Mouse (Mus musculus) right cerebral cortex, postnatal 14 days (tissue): ENCODE results near the gene Dusp3.

Experiments
- DNase-seq: peaks from one replicate; pipeline ENCODE4 v3.0.0; 2022

Gene Dusp3

GRCm38 (mm10) chr11:101986913-101987312 is at the start of gene Dusp3:
TSS of gene Dusp3 (minus strand) at chr11:101987013.
- no peak for DNase-seq

GRCm38 (mm10) chr11:102036336-102036735 is 49.5 kb upstream of the Dusp3 start:
- no peak for DNase-seq

- no peak for DNase-seq
These were observed 48.7 kb upstream of the Dusp3 start for GRCm38 (mm10) chr11:102035456-102035960.

- DNase-seq: no peak
These were observed 48.1 kb upstream of the Dusp3 start for GRCm38 (mm10) chr11:102034887-102035286.

GRCm38 (mm10) chr11:102033055-102033591 is 46.3 kb upstream of the Dusp3 start:
- DNase-seq: no peak

- peak; percentile 38 for DNase-seq
These were observed 44.3 kb upstream of the Dusp3 start for GRCm38 (mm10) chr11:102031149-102031548.

GRCm38 (mm10) chr11:102029966-102030365 is 43.2 kb upstream of the Dusp3 start:
- no peak for DNase-seq

- DNase-seq: no peak
These were observed 42.5 kb upstream of the Dusp3 start for GRCm38 (mm10) chr11:102029304-102029703.

GRCm38 (mm10) chr11:102028087-102028816 is 41.4 kb upstream of the Dusp3 start, which contains the start of gene Mpp3:
TSS of gene Mpp3 (minus strand) at chr11:102028461.
- no peak for DNase-seq

GRCm38 (mm10) chr11:102027361-102028017 is 40.7 kb upstream of the Dusp3 start:
- no peak for DNase-seq

GRCm38 (mm10) chr11:102026694-102027360 is 40.0 kb upstream of the Dusp3 start:
- peak; percentile 68 for DNase-seq

- DNase-seq: peak; percentile 45
These were observed 39.3 kb upstream of the Dusp3 start for GRCm38 (mm10) chr11:102025991-102026660.

- no peak for DNase-seq
These were observed 38.5 kb upstream of the Dusp3 start for GRCm38 (mm10) chr11:102025354-102025753.

- DNase-seq: no peak
These were observed 38.1 kb upstream of the Dusp3 start for GRCm38 (mm10) chr11:102024875-102025274.

- no peak for DNase-seq
These were observed 37.4 kb upstream of the Dusp3 start for GRCm38 (mm10) chr11:102024084-102024758.

- no peak for DNase-seq
These were observed 36.6 kb upstream of the Dusp3 start for GRCm38 (mm10) chr11:102023406-102023805.

- no peak for DNase-seq
These were observed 34.4 kb upstream of the Dusp3 start for GRCm38 (mm10) chr11:102021196-102021595.

GRCm38 (mm10) chr11:102019736-102020135 is 32.9 kb upstream of the Dusp3 start:
- DNase-seq: no peak

- no peak for DNase-seq
These were observed 29.3 kb upstream of the Dusp3 start for GRCm38 (mm10) chr11:102016136-102016535.

- DNase-seq: no peak
These were observed 28.7 kb upstream of the Dusp3 start for GRCm38 (mm10) chr11:102015472-102015871.

GRCm38 (mm10) chr11:102013201-102013600 is 26.4 kb upstream of the Dusp3 start:
- no peak for DNase-seq

GRCm38 (mm10) chr11:102011510-102011909 is 24.7 kb upstream of the Dusp3 start:
- DNase-seq: no peak
